Mouse (Mus musculus) ES-Bruce4 (cell line): ENCODE measurements around the gene Bpifb6. TPM values are rescaled to one million over a fixed set of nuclear protein-coding genes. Genes with fewer than 3 reads are reported as not detected.

Experiments used
- H3K27ac ChIP-seq: 2 replicates; pipeline ENCODE4 v1.5.1; 2012; ENCODE audit warnings: low read length, inconsistent platforms; ENCODE audit not compliant: insufficient read depth
- H3K27me3 ChIP-seq: 2 replicates; pipeline ENCODE4 v1.6.1; 2012; ENCODE audit warnings: mild to moderate bottlenecking, low read length, inconsistent platforms; ENCODE audit not compliant: control insufficient read depth, poor library complexity, insufficient read depth, severe bottlenecking
- H3K36me3 ChIP-seq: 2 replicates; pipeline ENCODE4 v1.6.1; 2012; ENCODE audit warnings: inconsistent platforms, mild to moderate bottlenecking, low read length, moderate library complexity; ENCODE audit not compliant: control insufficient read depth, poor library complexity, insufficient read depth, severe bottlenecking
- H3K4me1 ChIP-seq: one replicate; pipeline ENCODE4 v1.8.1; 2011; ENCODE audit warnings: low read length; ENCODE audit not compliant: control insufficient read depth, insufficient read depth
- H3K4me3 ChIP-seq: 2 replicates; pipeline ENCODE4 v1.5.1; 2011; ENCODE audit warnings: low read depth, mild to moderate bottlenecking, low read length
- H3K9ac ChIP-seq: 2 replicates; pipeline ENCODE4 v1.6.1; 2012; ENCODE audit warnings: low read depth, mild to moderate bottlenecking, inconsistent platforms; ENCODE audit not compliant: poor library complexity, severe bottlenecking
- H3K9me3 ChIP-seq: replicated peaks from 2 replicates; pipeline ENCODE4 v1.6.1; 2012; ENCODE audit warnings: mild to moderate bottlenecking, low read length, inconsistent platforms; ENCODE audit not compliant: control insufficient read depth, poor library complexity, insufficient read depth, severe bottlenecking
- CTCF ChIP-seq: IDR thresholded peaks from one replicate; pipeline ENCODE4 v1.8.1; 2011; ENCODE audit warnings: low read depth, low read length
- EP300 ChIP-seq: IDR thresholded peaks from 2 replicates; pipeline ENCODE4 v1.6.1; 2011; ENCODE audit warnings: low read depth, low read length; ENCODE audit not compliant: insufficient read depth
- POLR2A ChIP-seq: IDR thresholded peaks from one replicate; pipeline ENCODE4 v1.8.1; 2011; ENCODE audit warnings: low read length; ENCODE audit not compliant: insufficient read depth
- polyA plus RNA-seq: library from polyadenylated mRNA; stranded (reverse); fragments of >200 nt; gene quantifications from 2 replicates; pipeline ENCODE4 v1.2.4, GENCODE M21; 2011; ENCODE audit warnings: low read depth; ENCODE audit not compliant: missing spikeins, insufficient read depth, insufficient read length

The Bpifb6 gene
- polyA plus RNA-seq, 1 experiment, result not detected

DNA sequence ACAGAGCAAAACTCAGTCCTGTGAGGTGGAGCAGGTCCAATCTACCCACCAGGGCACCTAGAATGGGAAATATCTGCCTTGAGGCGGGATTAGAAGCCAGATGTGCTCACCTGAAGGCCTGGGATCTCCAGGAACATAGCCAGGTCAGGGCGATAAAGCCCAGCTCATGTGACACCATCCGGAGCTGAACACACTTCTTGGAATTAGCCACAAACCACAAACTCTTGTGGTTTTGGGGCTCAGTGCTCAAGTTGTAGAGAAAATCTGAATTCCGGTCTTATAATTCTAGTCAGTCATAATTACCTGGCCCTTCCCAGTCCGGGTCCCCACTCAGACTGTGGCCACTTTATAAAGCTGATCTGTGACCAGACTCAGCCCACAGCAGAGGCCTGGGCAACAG lies 37.7 kb downstream of the Bpifb6 start, which contains the start of gene Bpifb4:
Gene Bpifb4 (plus strand): TSS at position 370 of the 400 bp plus-strand sequence.
- Histone ChIP-seq H3K4me3 (no peak within 1 kb of the TSS), H3K27ac (no peak within 1 kb of the TSS), H3K36me3 (no peaks in the 10 kb centered on the region), H3K27me3 (no peaks in the 10 kb centered on the region), H3K4me1 (no peaks in the 10 kb centered on the region), H3K9ac (no peak within 1 kb of the TSS), H3K9me3 (no peaks in the 10 kb centered on the region)
- no peak for TF ChIP-seq EP300
- TF ChIP-seq POLR2A, result no peak
- TF ChIP-seq CTCF, result no peak

DNA sequence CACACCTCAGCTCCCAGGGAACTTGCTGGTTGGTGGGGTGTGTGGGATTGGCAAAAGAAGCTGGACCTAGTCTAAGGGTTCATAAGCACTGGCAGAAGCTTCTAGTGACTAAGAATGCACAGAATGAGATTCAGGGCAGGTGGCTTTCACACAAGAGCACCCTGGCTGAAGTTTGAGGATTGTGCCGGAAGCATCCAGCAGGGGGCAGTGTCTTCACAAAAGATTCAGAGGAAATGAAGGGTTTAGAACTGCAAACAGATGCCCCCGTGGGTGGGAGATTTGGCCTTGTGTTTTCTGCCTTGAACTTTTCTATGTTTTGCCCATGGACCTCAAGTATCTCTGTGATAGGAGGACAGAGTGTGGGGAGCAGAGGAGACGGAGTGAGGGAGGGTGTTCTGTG lies 43.3 kb downstream of the Bpifb6 start:
- H3K9me3 ChIP-seq, result no peaks in the 10 kb centered on the region
- TF ChIP-seq EP300, result no peak
- no peak for TF ChIP-seq POLR2A
- peak; percentile 52 for TF ChIP-seq CTCF
- H3K4me3 ChIP-seq, result no peak overlapping the region
- no peaks in the 10 kb centered on the region for H3K36me3 ChIP-seq
- no peaks in the 10 kb centered on the region for H3K4me1 ChIP-seq
- H3K9ac ChIP-seq, result no peak overlapping the region
- H3K27me3 ChIP-seq, result no peaks in the 10 kb centered on the region
- no peak overlapping the region for H3K27ac ChIP-seq

DNA sequence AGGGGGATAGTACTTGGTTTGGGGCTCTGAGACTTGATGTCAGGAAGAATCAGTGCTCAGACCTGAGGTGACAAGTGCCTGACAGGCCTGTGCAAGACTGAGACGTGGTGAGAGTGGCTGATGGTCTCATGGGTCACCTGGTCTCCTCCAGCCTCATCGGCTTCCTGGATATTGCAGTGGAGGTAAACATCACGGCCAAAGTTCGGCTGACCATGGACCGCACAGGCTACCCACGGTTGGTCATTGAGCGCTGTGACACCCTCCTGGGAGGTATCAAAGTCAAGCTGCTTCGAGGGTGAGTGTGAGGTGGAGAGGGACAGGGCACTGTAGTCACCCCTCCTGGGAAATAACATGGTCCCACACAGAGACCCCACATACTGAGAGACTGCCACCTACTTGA lies 44.4 kb downstream of the Bpifb6 start:
- H3K27me3 ChIP-seq, result no peaks in the 10 kb centered on the region
- H3K36me3 ChIP-seq, result no peaks in the 10 kb centered on the region
- H3K9ac ChIP-seq, result no peak overlapping the region
- H3K4me1 ChIP-seq, result no peaks in the 10 kb centered on the region
- H3K27ac ChIP-seq, result no peak overlapping the region
- TF ChIP-seq POLR2A (no peak), EP300 (no peak), CTCF (no peak)
- no peak overlapping the region for H3K4me3 ChIP-seq
- no peaks in the 10 kb centered on the region for H3K9me3 ChIP-seq

DNA sequence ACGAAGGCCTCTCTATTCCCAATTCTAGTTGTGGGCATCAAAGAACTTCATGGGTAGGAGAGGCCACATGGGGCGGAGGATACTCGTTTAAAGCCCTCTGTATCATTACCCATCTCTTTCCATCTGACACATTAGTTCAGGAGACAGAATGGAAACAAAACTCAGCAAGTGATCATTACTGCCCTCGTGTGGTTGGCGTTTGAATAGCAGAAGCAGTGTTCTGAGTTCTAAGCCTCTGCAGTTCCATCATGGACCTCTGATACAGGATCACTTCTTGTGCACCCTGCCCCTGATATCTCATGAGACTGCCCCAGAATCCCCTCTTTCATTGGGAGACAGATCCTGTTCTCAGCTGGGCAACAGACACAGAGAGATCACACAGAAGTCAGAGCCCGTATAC lies 52.7 kb downstream of the Bpifb6 start:
- Histone ChIP-seq H3K9ac (no peak overlapping the region), H3K27me3 (no peaks in the 10 kb centered on the region)

DNA sequence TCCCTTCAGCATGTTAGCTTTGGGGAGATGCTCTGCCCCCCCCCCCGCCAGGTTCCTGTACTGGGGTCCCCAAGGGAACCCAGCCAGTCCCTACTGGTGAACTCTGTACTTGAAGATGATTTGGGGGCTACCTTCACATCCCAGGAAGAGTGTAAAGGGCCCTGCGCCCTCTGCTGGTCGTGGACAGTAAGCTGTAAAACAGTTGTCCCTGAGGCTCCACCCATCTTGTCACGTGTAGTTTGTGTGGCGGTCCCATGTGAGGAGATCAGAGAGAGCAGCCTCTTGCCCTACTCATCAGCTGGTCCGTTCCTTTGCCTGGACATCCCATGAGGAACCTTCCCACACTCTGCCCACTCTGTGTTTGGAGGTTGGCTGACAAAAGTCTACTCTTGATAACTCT lies 53.6 kb downstream of the Bpifb6 start:
- peak overlapping the region; percentile 60 for H3K4me3 ChIP-seq
- no peak overlapping the region for H3K27ac ChIP-seq
- H3K27me3 ChIP-seq, result no peaks in the 10 kb centered on the region
- H3K9ac ChIP-seq, result no peak overlapping the region
- H3K4me1 ChIP-seq, result no peaks in the 10 kb centered on the region
- no peaks in the 10 kb centered on the region for H3K9me3 ChIP-seq
- no peaks in the 10 kb centered on the region for H3K36me3 ChIP-seq
- TF ChIP-seq CTCF (peak; percentile 81), EP300 (no peak)

More for the DNA sequence above, 52.7 kb downstream of the Bpifb6 start:
- Histone ChIP-seq H3K4me3 (no peak overlapping the region), H3K4me1 (no peaks in the 10 kb centered on the region), H3K9me3 (no peaks in the 10 kb centered on the region), H3K36me3 (no peaks in the 10 kb centered on the region), H3K27ac (no peak overlapping the region)
- TF ChIP-seq CTCF (peak; percentile 29), POLR2A (no peak)

Other genes with a start within 250 kb of the Bpifb6 start
- gene Dnmt3c, start 203.7 kb upstream of the Bpifb6 start, polyA plus RNA-seq, result 5.5 and 5.6 TPM in 2 replicates
- 184 and 190 TPM in 2 replicates for gene Mapre1, start 159.1 kb upstream of the Bpifb6 start, polyA plus RNA-seq
- 0.48 and 1.6 TPM in 2 replicates for gene Efcab8, start 120.5 kb upstream of the Bpifb6 start, polyA plus RNA-seq
- gene Sun5, start 29.3 kb upstream of the Bpifb6 start, polyA plus RNA-seq, result not detected in 2 replicates
- not detected in 2 replicates for gene Bpifb2, start 25.3 kb upstream of the Bpifb6 start, polyA plus RNA-seq
- not detected in 2 replicates for gene Bpifb3, start 17.8 kb downstream of the Bpifb6 start, polyA plus RNA-seq
- gene Bpifb4, start 37.8 kb downstream of the Bpifb6 start, polyA plus RNA-seq, result not detected in 2 replicates
- not detected in 2 replicates for gene Bpifa6, start 74.6 kb downstream of the Bpifb6 start, polyA plus RNA-seq
- gene Bpifa2, start 107.9 kb downstream of the Bpifb6 start, polyA plus RNA-seq, result not detected in 2 replicates
- gene Bpifa3, start 229.9 kb downstream of the Bpifb6 start, polyA plus RNA-seq, result not detected in 2 replicates
- not detected in 2 replicates for gene Bpifa1, start 242.5 kb downstream of the Bpifb6 start, polyA plus RNA-seq